Mouse (Mus musculus): ENCODE measurements around the gene Prps1l3.

The Prps1l3 gene

DNA sequence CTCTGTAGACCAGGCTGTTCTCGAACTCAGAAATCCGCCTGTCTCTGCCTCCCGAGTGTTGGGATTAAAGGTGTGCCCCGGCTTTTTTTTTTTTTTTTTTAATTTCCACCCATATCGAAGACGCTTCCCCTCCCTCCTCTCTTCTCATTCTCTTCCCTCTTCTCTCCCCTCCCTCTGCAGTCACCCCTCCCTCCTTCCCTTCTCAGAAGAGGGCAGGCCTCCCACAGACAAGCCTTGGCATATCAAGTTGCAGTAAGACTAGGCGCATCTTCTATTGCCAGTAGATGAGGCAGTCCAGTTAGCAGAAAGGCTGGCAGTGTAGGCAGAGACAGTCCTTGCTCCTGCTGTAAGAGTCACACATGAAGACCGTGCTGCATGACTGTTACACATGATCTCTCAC, 2.4 kb upstream of the Prps1l3 start:
- in situ Hi-C loops (cut with MboI; ENCODE audit: low pct_unique_long_range_greater_than_20kb in 1 of 2, low sequenced_read_pairs in 2 of 2, unreplicated experiment in 1 of 2): loop anchor here in 1 of 2 experiments (25.0 kb wide), 1 partner anchor 310 kb away; the partner anchor contains the start of gene Foxa1

DNA sequence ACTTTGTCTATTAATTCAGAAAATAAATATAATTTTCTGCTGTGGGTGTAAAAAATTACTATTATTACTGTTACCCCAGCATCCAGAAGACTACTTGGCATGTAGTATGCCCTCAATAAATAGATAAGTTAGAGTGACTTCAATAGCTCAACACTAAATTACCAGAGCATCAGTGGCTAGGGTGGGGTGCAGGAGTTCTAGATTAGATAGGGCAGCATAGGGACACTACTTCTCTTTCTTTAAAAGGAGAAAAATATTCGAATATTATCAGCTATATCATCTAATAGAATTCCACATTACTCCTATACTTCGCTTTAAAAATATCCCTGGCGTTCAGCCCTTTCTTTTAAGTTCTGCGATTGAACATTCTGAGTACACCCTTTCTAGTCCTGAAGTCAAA, 509 bp upstream of the Prps1l3 start:
- in situ Hi-C loops (cut with MboI; ENCODE audit: low pct_unique_long_range_greater_than_20kb in 1 of 2, low sequenced_read_pairs in 2 of 2, unreplicated experiment in 1 of 2): loop anchor here in 1 of 2 experiments (25.0 kb wide), 1 partner anchor 308 kb away; the partner anchor contains the start of gene Foxa1

DNA sequence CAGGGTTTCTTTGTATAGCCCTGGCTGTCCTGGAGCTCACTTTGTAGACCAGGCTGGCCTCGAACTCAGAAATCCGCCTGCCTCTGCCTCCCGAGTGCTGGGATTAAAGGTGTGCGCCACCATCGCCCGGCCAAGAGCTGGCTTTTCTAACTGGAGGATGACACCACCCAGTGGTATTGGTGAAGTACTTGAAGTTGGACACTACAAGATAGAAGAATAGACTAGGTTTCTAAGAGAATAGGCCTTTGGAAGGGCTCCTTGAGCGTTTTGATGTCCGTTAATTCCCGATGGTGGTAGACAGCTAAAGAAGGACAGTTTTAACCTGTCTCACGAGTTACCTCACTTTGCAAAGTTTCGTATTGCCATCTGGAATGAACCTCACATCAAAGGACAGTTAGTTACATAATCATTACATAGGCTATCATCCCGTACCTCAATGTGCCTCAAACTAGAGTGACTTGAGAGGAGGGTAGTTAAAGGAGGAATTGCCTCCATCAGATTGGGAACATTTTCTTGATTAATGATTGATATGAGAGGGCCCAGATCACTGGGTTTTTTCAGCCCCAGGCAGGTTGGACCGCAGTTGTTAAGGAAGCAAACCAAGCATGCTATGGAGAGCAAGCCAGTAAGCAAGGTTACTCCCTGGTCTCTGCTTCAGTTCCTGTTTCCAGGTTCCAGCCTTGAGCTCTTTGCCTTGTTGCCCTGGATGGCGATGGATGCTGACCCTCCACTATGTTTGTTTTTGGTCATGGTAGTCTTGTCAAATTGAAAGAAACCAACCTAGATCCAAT, 1.1 kb downstream of the Prps1l3 start:
- in situ Hi-C loops (cut with MboI; ENCODE audit: low pct_unique_long_range_greater_than_20kb in 1 of 2, low sequenced_read_pairs in 2 of 2, unreplicated experiment in 1 of 2): loop anchor here in 1 of 2 experiments (25.0 kb wide), 1 partner anchor 306 kb away; the partner anchor contains the start of gene Foxa1

DNA sequence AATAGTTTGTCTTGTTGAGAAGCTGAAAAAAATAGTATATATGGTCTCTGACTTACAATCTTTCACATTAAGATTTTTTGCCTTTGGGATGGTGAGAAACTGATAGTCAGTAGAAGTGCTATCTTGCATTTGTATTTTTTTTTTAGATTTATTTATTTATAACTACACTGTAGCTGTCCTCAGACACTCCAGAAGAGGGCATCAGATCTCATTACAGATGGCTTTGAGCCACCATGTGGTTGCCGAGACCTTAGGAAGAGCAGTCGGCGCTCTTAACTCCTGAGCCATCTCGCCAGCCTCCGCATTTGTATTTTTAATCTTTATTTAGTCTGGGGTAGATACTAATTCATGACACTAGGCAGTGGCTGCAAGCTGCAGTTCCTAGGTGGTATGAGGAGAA, 3.2 kb downstream of the Prps1l3 start:
- in situ Hi-C loops (cut with MboI; ENCODE audit: low pct_unique_long_range_greater_than_20kb in 1 of 2, low sequenced_read_pairs in 2 of 2, unreplicated experiment in 1 of 2): loop anchor here in 1 of 2 experiments (25.0 kb wide), 1 partner anchor 304 kb away; the partner anchor contains the start of gene Foxa1

DNA sequence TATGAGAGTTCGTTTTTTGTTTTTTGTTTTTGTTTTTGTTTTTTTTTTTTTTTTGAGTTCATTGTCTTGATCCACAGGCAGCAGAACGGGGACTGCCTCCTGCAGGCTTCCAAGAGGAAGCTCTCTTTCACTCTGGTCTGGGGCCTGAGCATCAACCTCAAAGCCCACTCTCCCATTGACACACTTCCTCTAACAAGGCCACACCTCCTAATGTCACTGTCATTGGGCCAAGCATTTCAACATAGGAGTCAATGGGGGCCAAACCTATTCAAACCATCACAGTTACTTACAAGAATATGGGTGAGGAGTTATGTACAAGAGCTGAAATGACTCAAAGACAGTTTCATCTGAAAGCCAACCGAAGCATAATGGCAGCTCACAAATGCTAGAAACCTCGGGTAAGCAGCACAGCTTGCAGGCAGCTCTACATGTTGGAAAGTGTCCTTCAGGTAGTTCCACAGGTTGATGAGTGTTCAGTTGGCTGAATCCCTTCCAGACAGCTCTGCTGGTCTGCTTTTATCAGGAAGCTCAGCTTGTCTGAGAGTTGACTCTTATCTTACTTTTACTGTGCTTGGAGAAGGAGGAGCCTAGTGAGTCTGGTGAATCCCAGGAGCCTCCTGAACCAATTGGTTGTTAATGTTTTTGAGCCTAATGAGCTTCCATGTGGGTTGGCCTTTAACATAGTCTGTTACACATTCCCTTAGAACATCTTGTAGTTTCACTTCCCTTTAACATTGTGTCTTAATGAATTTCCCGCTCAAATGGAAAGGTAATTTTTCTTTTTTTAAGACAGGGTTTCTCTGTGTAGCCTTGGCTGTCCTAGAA, 13.7 kb downstream of the Prps1l3 start:
- in situ Hi-C loops (cut with MboI; ENCODE audit: low pct_unique_long_range_greater_than_20kb in 1 of 2, low sequenced_read_pairs in 2 of 2, unreplicated experiment in 1 of 2): loop anchor here in 1 of 2 experiments (25.0 kb wide), 1 partner anchor 293 kb away; the partner anchor contains the start of gene Foxa1

DNA sequence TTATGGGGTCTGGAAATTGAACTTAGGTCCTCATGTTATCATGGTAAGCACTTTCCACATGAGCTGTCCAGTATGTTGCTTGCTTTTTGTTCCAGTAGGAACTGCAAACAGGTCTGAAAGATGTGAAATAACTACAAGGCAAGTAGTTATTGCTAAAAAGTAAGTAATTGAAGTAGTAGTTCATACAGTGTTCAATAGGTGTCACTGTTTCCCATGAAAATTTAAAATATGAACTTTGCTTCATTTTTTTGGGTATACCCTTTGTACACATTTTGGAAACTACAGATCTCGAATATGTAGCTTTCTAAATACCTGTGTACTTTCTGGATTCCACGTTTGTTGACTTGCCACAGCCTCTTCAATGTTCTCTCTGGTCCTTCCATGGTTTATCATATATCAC, 28.4 kb downstream of the Prps1l3 start:
- in situ Hi-C loops (cut with MboI; ENCODE audit: low pct_unique_long_range_greater_than_20kb in 1 of 2, low sequenced_read_pairs in 2 of 2, unreplicated experiment in 1 of 2): no loop called here

DNA sequence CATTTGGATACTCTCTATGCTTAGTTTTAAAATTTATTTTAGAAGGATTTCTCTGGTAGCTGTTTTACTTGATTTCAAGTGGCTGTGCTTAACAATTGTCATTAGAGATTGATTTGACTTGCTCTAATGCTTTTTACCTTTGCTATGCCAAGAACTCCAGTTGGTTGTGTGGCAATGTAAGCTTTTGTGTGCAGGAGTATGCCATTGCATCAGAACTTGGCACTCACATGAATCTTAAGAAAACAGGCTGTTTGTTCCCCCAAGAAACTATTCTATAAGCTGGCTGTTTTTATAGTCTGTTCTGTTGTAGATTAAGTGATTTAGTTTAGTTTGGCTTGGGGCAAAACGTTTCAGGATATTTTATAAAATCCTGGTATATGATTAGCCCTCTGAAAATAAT, 45.2 kb downstream of the Prps1l3 start:
- in situ Hi-C loops (cut with MboI; ENCODE audit: low pct_unique_long_range_greater_than_20kb in 1 of 2, low sequenced_read_pairs in 2 of 2, unreplicated experiment in 1 of 2): loop anchor here in 1 of 2 experiments (25.0 kb wide), 1 partner anchor 512 kb away; no protein-coding TSS in a partner anchor

DNA sequence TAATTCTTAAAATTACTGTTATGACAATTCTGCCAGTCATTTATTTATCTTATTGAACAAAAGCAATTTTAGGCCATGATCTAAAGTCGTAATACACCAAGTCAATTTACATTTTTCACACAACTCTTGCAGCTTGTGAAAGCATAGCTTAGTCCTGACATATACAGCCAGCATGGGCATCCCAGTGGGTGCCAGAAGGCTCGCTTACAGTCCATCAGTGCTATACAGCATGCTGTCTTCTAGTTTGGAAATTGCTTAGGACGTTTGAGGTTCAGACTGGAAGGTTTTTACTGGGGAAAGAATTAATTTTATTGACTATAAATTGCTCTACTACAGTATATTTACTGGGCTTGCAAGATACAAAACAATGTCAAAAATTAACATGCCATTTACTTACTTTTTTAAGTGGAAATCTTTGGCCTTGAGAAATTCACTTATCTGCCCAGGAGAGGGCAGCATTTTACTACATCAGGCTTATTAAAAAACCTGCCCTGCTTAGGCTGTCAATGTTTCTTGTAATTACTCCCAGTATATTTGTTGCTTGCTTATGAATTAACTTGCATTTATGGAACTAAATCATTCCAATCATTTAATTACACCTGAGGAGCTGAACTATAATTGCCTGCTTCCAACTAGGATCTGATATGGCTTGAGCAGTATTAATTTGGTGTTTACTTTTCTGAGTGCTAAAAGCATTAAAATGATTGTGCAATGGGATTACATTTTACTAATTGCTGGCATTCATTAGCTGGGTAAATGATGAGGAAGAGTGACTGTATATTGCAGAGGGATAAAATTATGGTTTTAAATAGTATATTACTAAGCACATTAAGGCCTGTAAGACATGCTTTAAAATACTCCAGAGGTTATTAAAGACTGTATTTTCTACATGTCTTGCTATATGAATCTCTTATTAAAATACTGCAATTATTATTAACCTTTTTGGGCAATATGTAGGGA, 51.2 kb downstream of the Prps1l3 start:
- in situ Hi-C loops (cut with MboI; ENCODE audit: low pct_unique_long_range_greater_than_20kb in 1 of 2, low sequenced_read_pairs in 2 of 2, unreplicated experiment in 1 of 2): loop anchor here (10.0 to 25.0 kb wide), 2 partner anchors 263 to 506 kb away; partner anchors contain the start of gene Foxa1 (in 2 of the 2)

DNA sequence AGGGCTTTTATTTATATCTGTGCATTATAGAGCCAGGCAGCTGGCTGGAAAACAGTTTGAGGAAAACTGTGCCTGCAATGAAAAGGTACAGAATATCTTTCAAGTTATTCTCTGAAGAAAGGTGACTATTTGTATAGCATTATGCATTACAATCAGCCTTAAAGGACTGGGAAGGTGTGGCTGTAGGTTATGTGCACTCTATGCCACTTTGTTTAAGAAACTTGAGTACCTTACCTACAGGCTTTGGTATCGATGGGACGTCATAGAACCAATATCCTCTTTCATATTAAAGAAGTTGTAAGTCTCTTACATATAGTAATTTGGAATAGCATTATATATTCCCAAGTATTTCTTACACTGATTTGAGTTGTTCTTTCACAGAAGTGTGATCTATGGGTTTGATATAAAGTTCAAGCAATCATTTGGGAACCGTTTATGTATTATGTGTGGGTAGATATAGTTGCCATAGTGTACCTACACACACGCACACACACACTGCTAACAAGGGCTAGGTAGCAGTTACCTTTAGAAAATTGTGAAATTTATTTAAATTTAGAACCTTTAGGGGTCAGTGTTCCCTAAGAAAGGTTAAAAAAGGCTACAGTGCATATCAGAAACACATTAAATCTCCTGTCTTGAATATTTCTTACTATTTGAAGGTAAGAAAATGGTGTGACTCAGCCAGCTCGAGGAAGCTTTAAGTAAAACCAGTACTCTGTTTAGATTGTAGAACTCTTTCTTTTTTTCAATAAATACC, 55.3 kb downstream of the Prps1l3 start:
- in situ Hi-C loops (cut with MboI; ENCODE audit: low pct_unique_long_range_greater_than_20kb in 1 of 2, low sequenced_read_pairs in 2 of 2, unreplicated experiment in 1 of 2): loop anchor here (10.0 to 25.0 kb wide), 2 partner anchors 259 to 502 kb away; partner anchors contain the start of gene Foxa1 (in 2 of the 2)
